Mouse (Mus musculus) kidney, embryonic 15.5 days (tissue): ENCODE measurements around the gene Gm9944. TPM values are rescaled to one million over a fixed set of nuclear protein-coding genes. Genes with fewer than 3 reads are reported as not detected.

Source experiments
- ATAC-seq: fragments of 200-750 bp; cut with Nextera tagmentation; replicated peaks from 2 replicates; pipeline ENCODE4 v1.8.0; 2017; ENCODE audit warnings: moderate TSS enrichment; ENCODE audit not compliant: low FRiP score
- H3K27ac ChIP-seq: fragments of 300-500 bp; sonication (generic); 2 replicates; pipeline ENCODE4 v1.5.1; 2015; ENCODE audit warnings: mild to moderate bottlenecking, inconsistent platforms
- H3K27me3 ChIP-seq: fragments of 300-500 bp; sonication (generic); 2 replicates; pipeline ENCODE4 v1.6.1; 2015; ENCODE audit warnings: inconsistent platforms
- H3K36me3 ChIP-seq: fragments of 300-500 bp; sonication (generic); 2 replicates; pipeline ENCODE4 v1.6.1; 2015; ENCODE audit warnings: inconsistent platforms
- H3K4me1 ChIP-seq: fragments of 300-500 bp; sonication (generic); 2 replicates; pipeline ENCODE4 v1.6.1; 2015; ENCODE audit warnings: inconsistent platforms
- H3K4me2 ChIP-seq: fragments of 300-500 bp; sonication (generic); 2 replicates; pipeline ENCODE4 v1.6.1; 2015; ENCODE audit warnings: moderate library complexity, mild to moderate bottlenecking, inconsistent platforms
- H3K4me3 ChIP-seq: fragments of 300-500 bp; sonication (generic); replicated peaks from 2 replicates; pipeline ENCODE4 v1.5.1; 2015; ENCODE audit warnings: mild to moderate bottlenecking, inconsistent platforms
- H3K9ac ChIP-seq: fragments of 300-500 bp; sonication (generic); 2 replicates; pipeline ENCODE4 v1.6.1; 2015; ENCODE audit warnings: mild to moderate bottlenecking, inconsistent platforms
- H3K9me3 ChIP-seq: fragments of 300-500 bp; sonication (generic); replicated peaks from 2 replicates; pipeline ENCODE4 v1.6.1; 2016; ENCODE audit warnings: inconsistent platforms
- WGBS: fragments of 180-500 bp; shearing (Covaris S2); methylation state at CpG from one replicate; pipeline ENCODE4 v1.1.7; 2015; ENCODE audit warnings: mixed read lengths; 5-methylcytosine and 5-hydroxymethylcytosine counted together
- polyA plus RNA-seq: library from polyadenylated mRNA; unstranded; fragments of >200 nt; fragmentation: Nextera tagmentation; extraction: Ambion mirVana; gene quantifications from 2 replicates; pipeline ENCODE4 v1.2.1, GENCODE M21; 2015

Gene Gm9944
- polyA plus RNA-seq, result not detected in 2 replicates

GRCm38 (mm10) chr4:144453217-144453616 is at the start of gene Gm9944:
Gene Gm9944, minus strand, starts transcription at chr4:144453317.
- WGBS, result 83% methylated on average over 2 of the region's 2 CpGs

GRCm38 (mm10) chr4:144493331-144493730 is 40.2 kb upstream of the Gm9944 start:
- Histone ChIP-seq H3K27me3 (no peaks in the 10 kb centered on the region), H3K9ac (no peak overlapping the region), H3K36me3 (no peaks in the 10 kb centered on the region), H3K4me2 (no peak overlapping the region), H3K4me1 (no peaks in the 10 kb centered on the region), H3K27ac (no peak overlapping the region), H3K4me3 (no peak overlapping the region), H3K9me3 (0 out of 2 replicates have a peak, but pooled peaks cover 3% of the 10 kb centered on the region)
- no peak for ATAC-seq

More at GRCm38 (mm10) chr4:144453217-144453616, at the start of gene Gm9944:
- Histone ChIP-seq H3K4me1 (no peaks in the 10 kb centered on the region), H3K4me2 (no peak within 1 kb of the TSS), H3K27me3 (no peaks in the 10 kb centered on the region), H3K9me3 (no peaks in the 10 kb centered on the region), H3K9ac (no peak within 1 kb of the TSS), H3K27ac (no peak within 1 kb of the TSS), H3K4me3 (no peak within 1 kb of the TSS), H3K36me3 (no peaks in the 10 kb centered on the region)
- no peak for ATAC-seq

GRCm38 (mm10) chr4:144468091-144468490 is 15.0 kb upstream of the Gm9944 start:
- 80% methylated on average over 1 of the region's 1 CpGs for WGBS
- Histone ChIP-seq H3K4me3 (no peak overlapping the region), H3K4me1 (no peaks in the 10 kb centered on the region), H3K9me3 (no peaks in the 10 kb centered on the region), H3K4me2 (no peak overlapping the region), H3K27me3 (no peaks in the 10 kb centered on the region), H3K36me3 (no peaks in the 10 kb centered on the region), H3K27ac (no peak overlapping the region), H3K9ac (no peak overlapping the region)
- no peak for ATAC-seq

GRCm38 (mm10) chr4:144465206-144465605 is 12.1 kb upstream of the Gm9944 start:
- no peaks in the 10 kb centered on the region for H3K27me3 ChIP-seq
- no peak overlapping the region for H3K9ac ChIP-seq
- WGBS, result 76% methylated on average over 2 of the region's 2 CpGs
- no peak overlapping the region for H3K27ac ChIP-seq
- H3K4me1 ChIP-seq, result no peaks in the 10 kb centered on the region
- H3K36me3 ChIP-seq, result no peaks in the 10 kb centered on the region
- H3K9me3 ChIP-seq, result no peaks in the 10 kb centered on the region; the same call in 1 of the 2 replicates
- H3K4me3 ChIP-seq, result no peak overlapping the region
- ATAC-seq, result no peak
- H3K4me2 ChIP-seq, result no peak overlapping the region

- Histone ChIP-seq H3K27me3 (no peaks in the 10 kb centered on the region), H3K4me2 (no peak within 1 kb of the TSS), H3K36me3 (no peaks in the 10 kb centered on the region), H3K9me3 (no peaks in the 10 kb centered on the region; the same call in 1 of the 2 replicates), H3K9ac (no peak within 1 kb of the TSS), H3K27ac (no peak within 1 kb of the TSS), H3K4me1 (no peaks in the 10 kb centered on the region), H3K4me3 (no peak within 1 kb of the TSS)
- WGBS, result 65% methylated on average over 3 of the region's 3 CpGs
- ATAC-seq, result no peak
Observed at GRCm38 (mm10) chr4:144463656-144464055, 10.5 kb upstream of the Gm9944 start, which contains the start of gene Aadacl3. Gene Aadacl3, minus strand, starts transcription at chr4:144463756.

- Histone ChIP-seq H3K27me3 (no peaks in the 10 kb centered on the region), H3K4me2 (no peak overlapping the region), H3K9me3 (no peaks in the 10 kb centered on the region), H3K27ac (no peak overlapping the region), H3K4me3 (no peak overlapping the region), H3K4me1 (no peaks in the 10 kb centered on the region), H3K36me3 (no peaks in the 10 kb centered on the region), H3K9ac (no peak overlapping the region)
- ATAC-seq, result no peak
- WGBS, result 91% methylated on average over 2 of the region's 2 CpGs
Observed at GRCm38 (mm10) chr4:144448546-144448945, 4.6 kb downstream of the Gm9944 start.

- Histone ChIP-seq H3K9ac (no peak overlapping the region), H3K27ac (no peak overlapping the region), H3K4me1 (no peaks in the 10 kb centered on the region), H3K4me2 (no peak overlapping the region), H3K4me3 (no peak overlapping the region), H3K9me3 (no peaks in the 10 kb centered on the region; the same call in 1 of the 2 replicates), H3K27me3 (no peaks in the 10 kb centered on the region), H3K36me3 (no peaks in the 10 kb centered on the region)
- ATAC-seq, result no peak
- WGBS, result 74% methylated on average over 1 of the region's 1 CpGs
Observed at GRCm38 (mm10) chr4:144441582-144441981, 11.5 kb downstream of the Gm9944 start.

- Histone ChIP-seq H3K27ac (no peak overlapping the region), H3K4me2 (no peak overlapping the region), H3K27me3 (no peaks in the 10 kb centered on the region), H3K9ac (no peak overlapping the region), H3K9me3 (no peaks in the 10 kb centered on the region; the same call in 1 of the 2 replicates), H3K4me1 (no peaks in the 10 kb centered on the region), H3K4me3 (no peak overlapping the region), H3K36me3 (no peaks in the 10 kb centered on the region)
- ATAC-seq, result no peak
- WGBS, result 84% methylated on average over 4 of the region's 4 CpGs
Observed at GRCm38 (mm10) chr4:144441095-144441494, 12.0 kb downstream of the Gm9944 start.

- ATAC-seq, result no peak
- H3K9ac ChIP-seq, result no peak within 1 kb of the TSS
- no peaks in the 10 kb centered on the region for H3K4me1 ChIP-seq
- H3K27me3 ChIP-seq, result no peaks in the 10 kb centered on the region
- H3K4me3 ChIP-seq, result no peak within 1 kb of the TSS
- H3K9me3 ChIP-seq, result no peaks in the 10 kb centered on the region; the same call in 1 of the 2 replicates
- H3K36me3 ChIP-seq, result no peaks in the 10 kb centered on the region
- H3K4me2 ChIP-seq, result no peak within 1 kb of the TSS
- H3K27ac ChIP-seq, result no peak within 1 kb of the TSS
Observed at GRCm38 (mm10) chr4:144438672-144439071, 14.4 kb downstream of the Gm9944 start, which contains the start of gene 1700012P22Rik. Gene 1700012P22Rik, minus strand, starts transcription at chr4:144438772.

- 89% methylated on average over 5 of the region's 5 CpGs for WGBS
- Histone ChIP-seq H3K9me3 (no peaks in the 10 kb centered on the region; the same call in 1 of the 2 replicates), H3K4me3 (no peak overlapping the region), H3K9ac (no peak overlapping the region), H3K4me1 (no peaks in the 10 kb centered on the region), H3K36me3 (no peaks in the 10 kb centered on the region), H3K27ac (no peak overlapping the region), H3K27me3 (no peaks in the 10 kb centered on the region), H3K4me2 (no peak overlapping the region)
- no peak for ATAC-seq
Observed at GRCm38 (mm10) chr4:144433216-144433615, 19.9 kb downstream of the Gm9944 start.

- ATAC-seq, result no peak
- WGBS, result 56% methylated on average over 2 of the region's 2 CpGs
- no peak overlapping the region for H3K4me2 ChIP-seq
Observed at GRCm38 (mm10) chr4:144430723-144431122, 22.4 kb downstream of the Gm9944 start.

GRCm38 (mm10) chr4:144428868-144429267 is 24.2 kb downstream of the Gm9944 start:
- H3K27ac ChIP-seq, result no peak overlapping the region
- H3K9ac ChIP-seq, result no peak overlapping the region
- no peak for ATAC-seq
- H3K4me3 ChIP-seq, result no peak overlapping the region
- no peak overlapping the region for H3K4me2 ChIP-seq
- H3K27me3 ChIP-seq, result no peaks in the 10 kb centered on the region
- 21% methylated on average over 3 of the region's 3 CpGs for WGBS
- no peaks in the 10 kb centered on the region for H3K9me3 ChIP-seq
- no peaks in the 10 kb centered on the region for H3K4me1 ChIP-seq
- H3K36me3 ChIP-seq, result no peaks in the 10 kb centered on the region

More at GRCm38 (mm10) chr4:144430723-144431122, 22.4 kb downstream of the Gm9944 start:
- Histone ChIP-seq H3K4me1 (no peaks in the 10 kb centered on the region), H3K36me3 (no peaks in the 10 kb centered on the region), H3K4me3 (no peak overlapping the region), H3K27me3 (no peaks in the 10 kb centered on the region), H3K9me3 (no peaks in the 10 kb centered on the region), H3K9ac (no peak overlapping the region), H3K27ac (no peak overlapping the region)

- Histone ChIP-seq H3K4me1 (no peaks in the 10 kb centered on the region), H3K36me3 (no peaks in the 10 kb centered on the region), H3K27ac (no peak overlapping the region), H3K4me2 (no peak overlapping the region), H3K4me3 (no peak overlapping the region), H3K9me3 (no peaks in the 10 kb centered on the region), H3K9ac (no peak overlapping the region), H3K27me3 (no peaks in the 10 kb centered on the region)
- ATAC-seq, result no peak
- WGBS, result 81% methylated on average over 5 of the region's 5 CpGs
Observed at GRCm38 (mm10) chr4:144424590-144424989, 28.5 kb downstream of the Gm9944 start.
